Mouse (Mus musculus): ENCODE results near the gene Cbln1. TPM values are rescaled to one million over a fixed set of nuclear protein-coding genes. Genes with fewer than 3 reads are reported as not detected.

Gene Cbln1
- polyA plus RNA-seq, 1 experiment from 2014 or later, result 0.12 TPM

GRCm38 (mm10) chr8:87471603-87472270 is 672 bp downstream of the Cbln1 start:
- no peak for TF ChIP-seq CTCF (IDR thresholded peaks at IDR 0.05; ENCODE audit: low read depth)
- WGBS, result 1% methylated on average over 34 of the region's 36 CpGs
- Histone ChIP-seq H3K36me3 (ENCODE audit: insufficient read depth, low read length) (no peaks in the 10 kb centered on the region), H3K4me3 (replicated peaks; ENCODE audit: low read depth, low read length) (peak overlapping the region; percentile 45), H3K4me1 (replicated peaks; ENCODE audit: insufficient read depth, low read length) (peaks cover 12% of the 10 kb centered on the region; the same call in 1 of the 2 replicates), H3K27ac (no peak overlapping the region), H3K4me2 (ENCODE audit: low read length) (peak overlapping the region; percentile 63), H3K27me3 (ENCODE audit: insufficient read depth, low read length) (peaks cover 84% of the 10 kb centered on the region), H3K9ac (ENCODE audit: low read depth, low read length) (no peak overlapping the region), H3K9me3 (replicated peaks; ENCODE audit: low read length) (no peaks in the 10 kb centered on the region)
- peak; percentile 46 for ATAC-seq (replicated peaks; ENCODE audit: low FRiP score, low read depth)
- DNase-seq (ENCODE audit: low spot score), result no peak

DNA sequence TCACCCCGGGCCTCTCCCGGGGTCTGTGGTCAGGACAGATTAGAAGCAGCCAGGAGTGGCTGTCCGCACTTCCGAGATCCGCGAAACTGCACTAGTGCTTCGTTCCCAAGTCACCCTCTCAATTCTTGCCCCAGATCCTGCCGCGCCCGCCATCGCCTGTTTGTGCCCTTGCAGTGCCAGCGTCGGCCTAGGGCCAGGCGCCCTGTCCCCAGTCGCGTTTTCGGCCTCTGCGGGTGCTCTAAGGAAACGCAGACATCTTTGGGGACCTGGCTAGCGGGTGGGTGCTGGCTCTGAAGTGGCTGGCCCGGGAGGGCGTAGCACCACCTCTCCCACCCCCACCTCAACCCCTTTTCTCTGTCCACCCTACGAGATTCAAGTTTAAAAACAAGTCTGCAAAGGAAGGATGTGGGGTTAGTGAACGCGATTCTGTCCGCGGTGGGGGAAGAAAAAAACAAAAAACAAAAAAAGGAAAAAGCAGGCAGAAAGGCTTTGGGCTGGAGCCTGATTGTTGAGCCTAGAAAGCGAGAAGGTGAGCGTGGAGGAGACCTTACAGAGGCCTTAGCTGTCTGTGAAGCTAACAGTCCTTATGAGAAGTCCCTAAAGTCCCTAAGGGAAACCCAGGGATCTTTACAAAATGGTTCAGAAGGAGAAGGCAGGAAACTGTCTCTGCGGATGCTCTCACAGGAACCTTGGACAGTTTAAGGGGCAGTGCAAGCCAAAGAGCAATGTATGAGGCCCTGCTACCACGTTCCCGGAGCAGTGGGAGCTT is 1.4 kb downstream of the Cbln1 start:
- H3K9ac ChIP-seq (ENCODE audit: low read depth, low read length), result no peak overlapping the region
- H3K9me3 ChIP-seq (replicated peaks; ENCODE audit: low read length), result no peaks in the 10 kb centered on the region
- 3% methylated on average over 32 of the region's 32 CpGs for WGBS
- H3K36me3 ChIP-seq (ENCODE audit: insufficient read depth, low read length), result no peaks in the 10 kb centered on the region
- TF ChIP-seq CTCF (IDR thresholded peaks at IDR 0.05; ENCODE audit: low read depth), result no peak
- 0 out of 2 replicates have a peak overlapping the region, but pooled peaks have one; percentile 22 for H3K4me3 ChIP-seq (replicated peaks; ENCODE audit: low read depth, low read length)
- H3K4me2 ChIP-seq (ENCODE audit: low read length), result peak overlapping the region; percentile 40
- ATAC-seq (replicated peaks; ENCODE audit: low FRiP score, low read depth) (no peak), DNase-seq (ENCODE audit: low spot score) (no peak)
- H3K27me3 ChIP-seq (ENCODE audit: insufficient read depth, low read length), result peaks cover 89% of the 10 kb centered on the region
- no peak overlapping the region for H3K27ac ChIP-seq
- peaks cover 12% of the 10 kb centered on the region; the same call in 1 of the 2 replicates for H3K4me1 ChIP-seq (replicated peaks; ENCODE audit: insufficient read depth, low read length)

DNA sequence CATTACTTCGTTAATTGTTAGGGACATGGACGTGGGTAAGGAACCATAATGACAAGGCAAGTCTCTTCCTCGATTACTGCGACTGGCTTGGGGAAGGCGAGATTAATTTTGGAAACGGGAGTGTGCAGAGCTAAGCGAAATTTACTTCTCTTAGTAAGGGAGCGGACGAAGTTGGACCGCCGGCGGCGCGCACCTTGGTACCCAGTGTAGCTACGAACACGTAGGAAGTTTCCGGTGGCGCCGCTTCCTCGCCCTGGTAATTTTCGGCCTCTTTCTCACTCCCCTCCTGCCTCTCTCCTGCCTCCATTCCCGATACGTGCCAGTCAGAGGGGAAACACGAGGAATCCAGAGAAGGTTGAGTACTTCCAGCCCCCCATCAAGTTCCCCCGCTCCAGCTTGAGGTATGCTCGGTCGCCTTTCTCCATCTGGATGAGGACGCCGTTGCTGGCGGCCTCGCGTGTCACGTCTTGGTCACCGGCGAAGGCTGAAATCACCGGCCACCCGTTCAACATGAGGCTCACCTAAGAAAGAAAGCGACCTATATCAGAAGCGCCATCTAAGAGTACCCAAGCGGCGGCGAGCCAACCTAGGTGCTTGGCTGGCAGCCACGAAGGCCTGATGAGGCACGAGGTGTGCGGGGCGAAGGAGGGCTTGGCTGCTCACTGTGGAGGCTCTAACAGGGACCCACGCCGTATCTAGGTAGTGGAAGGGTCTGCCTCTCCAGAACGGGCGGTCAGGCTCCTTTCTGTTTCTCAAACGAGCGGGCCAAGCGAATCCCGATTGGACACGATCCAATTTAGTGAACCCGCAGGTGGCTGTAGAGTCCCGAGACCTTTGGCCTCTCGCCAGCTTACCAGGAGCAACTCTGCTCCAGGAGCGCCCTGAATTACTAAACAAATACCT is 2.2 kb downstream of the Cbln1 start:
- Histone ChIP-seq H3K9ac (ENCODE audit: low read depth, low read length) (no peak overlapping the region), H3K4me1 (replicated peaks; ENCODE audit: insufficient read depth, low read length) (peaks cover 12% of the 10 kb centered on the region; the same call in 1 of the 2 replicates), H3K4me3 (replicated peaks; ENCODE audit: low read depth, low read length) (peak overlapping the region; percentile 22), H3K36me3 (ENCODE audit: insufficient read depth, low read length) (no peaks in the 10 kb centered on the region), H3K9me3 (replicated peaks; ENCODE audit: low read length) (no peaks in the 10 kb centered on the region), H3K27me3 (ENCODE audit: insufficient read depth, low read length) (peaks cover 80% of the 10 kb centered on the region), H3K4me2 (ENCODE audit: low read length) (peak overlapping the region; percentile 40), H3K27ac (no peak overlapping the region)
- ATAC-seq (replicated peaks; ENCODE audit: low FRiP score, low read depth) (no peak), DNase-seq (ENCODE audit: low spot score) (no peak)
- TF ChIP-seq CTCF (IDR thresholded peaks at IDR 0.05; ENCODE audit: low read depth), result no peak
- 1% methylated on average over 59 of the region's 59 CpGs for WGBS

- no peak for TF ChIP-seq CTCF (IDR thresholded peaks at IDR 0.05; ENCODE audit: low read depth)
- 3% methylated on average over 45 of the region's 45 CpGs for WGBS
- Histone ChIP-seq H3K4me2 (ENCODE audit: low read length) (0 out of 2 replicates have a peak overlapping the region, but pooled peaks have one; percentile 8), H3K27ac (no peak overlapping the region), H3K4me3 (replicated peaks; ENCODE audit: low read depth, low read length) (no peak overlapping the region; the same call in 1 of the 2 replicates), H3K27me3 (ENCODE audit: insufficient read depth, low read length) (peaks cover 72% of the 10 kb centered on the region), H3K36me3 (ENCODE audit: insufficient read depth, low read length) (no peaks in the 10 kb centered on the region), H3K4me1 (replicated peaks; ENCODE audit: insufficient read depth, low read length) (peaks cover 12% of the 10 kb centered on the region; the same call in 1 of the 2 replicates), H3K9me3 (replicated peaks; ENCODE audit: low read length) (no peaks in the 10 kb centered on the region), H3K9ac (ENCODE audit: low read depth, low read length) (no peak overlapping the region)
- DNase-seq (ENCODE audit: low spot score) (no peak), ATAC-seq (replicated peaks; ENCODE audit: low FRiP score, low read depth) (no peak)
These were observed 3.2 kb downstream of the Cbln1 start for GRCm38 (mm10) chr8:87468958-87469815.

DNA sequence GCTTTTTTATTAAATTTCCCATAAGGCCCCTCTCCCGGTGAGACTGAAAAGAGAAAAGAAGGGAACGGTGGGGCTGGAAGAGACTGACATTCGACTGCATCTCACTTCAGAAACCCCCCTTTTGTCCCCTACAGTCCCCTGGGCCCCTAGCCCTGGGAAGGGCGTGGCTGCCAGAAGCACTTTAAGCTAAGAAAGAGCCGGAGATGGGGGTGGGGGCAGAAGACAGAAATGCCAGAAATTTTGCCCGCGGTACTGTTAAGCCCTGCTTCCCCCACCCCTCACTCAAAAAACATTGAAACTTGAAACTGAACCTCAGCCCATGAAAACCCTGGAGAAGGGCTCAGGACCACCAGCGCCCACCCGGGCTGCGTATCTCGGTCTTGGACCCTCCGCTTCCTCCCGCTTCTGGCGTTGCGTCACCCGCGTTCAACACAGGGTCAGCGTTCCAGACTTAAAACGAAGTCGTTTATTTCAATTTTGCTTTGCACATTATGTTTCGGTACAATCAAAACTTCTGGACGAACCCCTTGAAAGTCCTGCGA is 3.9 kb downstream of the Cbln1 start:
- H3K27me3 ChIP-seq (ENCODE audit: insufficient read depth, low read length), result peaks cover 65% of the 10 kb centered on the region
- H3K4me1 ChIP-seq (replicated peaks; ENCODE audit: insufficient read depth, low read length), result peaks cover 12% of the 10 kb centered on the region; the same call in 1 of the 2 replicates
- no peak for DNase-seq (ENCODE audit: low spot score)
- WGBS, result 2% methylated on average over 23 of the region's 23 CpGs
- H3K36me3 ChIP-seq (ENCODE audit: insufficient read depth, low read length), result no peaks in the 10 kb centered on the region
- ATAC-seq (replicated peaks; ENCODE audit: low FRiP score, low read depth), result no peak
- H3K9me3 ChIP-seq (replicated peaks; ENCODE audit: low read length), result no peaks in the 10 kb centered on the region
- H3K4me3 ChIP-seq (replicated peaks; ENCODE audit: low read depth, low read length), result no peak overlapping the region; the same call in 1 of the 2 replicates
- H3K27ac ChIP-seq, result no peak overlapping the region
- no peak overlapping the region for H3K9ac ChIP-seq (ENCODE audit: low read depth, low read length)
- 0 out of 2 replicates have a peak overlapping the region, but pooled peaks have one; percentile 8 for H3K4me2 ChIP-seq (ENCODE audit: low read length)
- TF ChIP-seq CTCF (IDR thresholded peaks at IDR 0.05; ENCODE audit: low read depth), result no peak
